ENCODE assay signal across 12 mouse cellular contexts in genomic region chr5:116083081-116083480, GRCm38 (mm10). TPM values are rescaled to one million over a fixed set of nuclear protein-coding genes. Genes with fewer than 3 reads are reported as not detected.
DNase-seq lines count a peak whose midpoint lies in the region; ATAC-seq and TF ChIP-seq lines count a peak whose summit lies in the region.
"Had no signal": no experiment of that assay in that cellular context is flagged by ENCODE, and none has a peak within 500 bp of the region (broad histone marks: within the 10 kb centered on the region; RNA-seq: fewer than 3 reads in every experiment).

Tmem233 (minus strand) TSS chr5:116083244.

- no peak for ATAC-seq in midbrain, embryonic 11.5 days (ENCODE audit: low FRiP score)
- no peak for ATAC-seq in lung, postnatal 0 days
- ATAC-seq in stomach, postnatal 0 days (ENCODE audit: low FRiP score, low TSS enrichment), result no peak
- no peak for ATAC-seq in inflammation-experienced regulatory T-cells, adult 6 months
- ATAC-seq: CD4-positive, CD25-positive, alpha-beta regulatory T cell, adult 4 months had no signal

- H3K9ac ChIP-seq in midbrain, embryonic 11.5 days (ENCODE audit: low read length), result no peak within 1 kb of the TSS
- no peak within 1 kb of the TSS for H3K9ac ChIP-seq in lung, postnatal 0 days (replicated peaks; ENCODE audit: low read depth)
- no peak within 1 kb of the TSS for H3K9ac ChIP-seq in stomach, postnatal 0 days (ENCODE audit: low read length)
- H3K9ac ChIP-seq: liver, embryonic 13.5 days had no signal

- peaks cover 10% of the 10 kb centered on the region for H3K4me1 ChIP-seq in heart, embryonic 10.5 days
- peaks cover 10% of the 10 kb centered on the region for H3K4me1 ChIP-seq in midbrain, embryonic 10.5 days
- H3K4me1 ChIP-seq in midbrain, embryonic 11.5 days (ENCODE audit: control insufficient read depth, insufficient read depth, low read length), result no peaks in the 10 kb centered on the region
- no peaks in the 10 kb centered on the region for H3K4me1 ChIP-seq in lung, postnatal 0 days (ENCODE audit: insufficient read depth, low read depth, low read length)
- no peaks in the 10 kb centered on the region for H3K4me1 ChIP-seq in stomach, postnatal 0 days (replicated peaks; ENCODE audit: control insufficient read depth, insufficient read depth)
- H3K4me1 ChIP-seq: liver, embryonic 13.5 days had no signal

- peak within 1 kb of the TSS; percentile 18; the same call in 1 of the 2 replicates for H3K4me3 ChIP-seq in heart, embryonic 10.5 days
- peak within 1 kb of the TSS; percentile 30 for H3K4me3 ChIP-seq in midbrain, embryonic 10.5 days
- no peak within 1 kb of the TSS for H3K4me3 ChIP-seq in midbrain, embryonic 11.5 days (ENCODE audit: low read depth, low read length)
- no peak within 1 kb of the TSS for H3K4me3 ChIP-seq in lung, postnatal 0 days (ENCODE audit: low read depth, low read length)
- no peak within 1 kb of the TSS for H3K4me3 ChIP-seq in stomach, postnatal 0 days (ENCODE audit: low read depth, low read length)
- H3K4me3 ChIP-seq: liver, embryonic 13.5 days had no signal

- H3K4me2 ChIP-seq in midbrain, embryonic 11.5 days, result no peak within 1 kb of the TSS
- H3K4me2 ChIP-seq in lung, postnatal 0 days (replicated peaks; ENCODE audit: low read depth, low read length), result 0 out of 2 replicates have a peak within 1 kb of the TSS, but pooled peaks have one; percentile 1
- no peak within 1 kb of the TSS for H3K4me2 ChIP-seq in stomach, postnatal 0 days (replicated peaks; ENCODE audit: low read depth)
- H3K4me2 ChIP-seq: liver, embryonic 13.5 days had no signal

- no peak for TF ChIP-seq CTCF in lung, postnatal 0 days (IDR thresholded peaks at IDR 0.05)
- TF ChIP-seq CTCF in stomach, postnatal 0 days (IDR thresholded peaks at IDR 0.05; ENCODE audit: low read depth), result no peak

- H3K9me3 ChIP-seq in heart, embryonic 10.5 days, result no peaks in the 10 kb centered on the region
- H3K9me3 ChIP-seq in midbrain, embryonic 10.5 days (replicated peaks), result no peaks in the 10 kb centered on the region
- no peaks in the 10 kb centered on the region for H3K9me3 ChIP-seq in midbrain, embryonic 11.5 days (ENCODE audit: control insufficient read depth, low read length)
- no peaks in the 10 kb centered on the region for H3K9me3 ChIP-seq in lung, postnatal 0 days (ENCODE audit: low read length)
- H3K9me3 ChIP-seq in stomach, postnatal 0 days (ENCODE audit: control insufficient read depth, low read length), result no peaks in the 10 kb centered on the region
- H3K9me3 ChIP-seq: liver, embryonic 13.5 days had no signal

- H3K36me3 ChIP-seq in heart, embryonic 10.5 days, result no peaks in the 10 kb centered on the region
- no peaks in the 10 kb centered on the region for H3K36me3 ChIP-seq in midbrain, embryonic 10.5 days
- H3K36me3 ChIP-seq in midbrain, embryonic 11.5 days (ENCODE audit: control insufficient read depth, insufficient read depth, low read length), result no peaks in the 10 kb centered on the region
- no peaks in the 10 kb centered on the region for H3K36me3 ChIP-seq in lung, postnatal 0 days (ENCODE audit: insufficient read depth, low read length)
- no peaks in the 10 kb centered on the region for H3K36me3 ChIP-seq in stomach, postnatal 0 days (ENCODE audit: control insufficient read depth, insufficient read depth, low read length)
- H3K36me3 ChIP-seq: liver, embryonic 13.5 days had no signal

- WGBS in heart, embryonic 10.5 days, result 12% methylated on average over 17 of the region's 17 CpGs
- 16% methylated on average over 17 of the region's 17 CpGs for WGBS in midbrain, embryonic 10.5 days
- whole genome bisulfite sequencing in midbrain, embryonic 11.5 days, result 12% methylated on average over 17 of the region's 17 CpGs
- 12% methylated on average over 17 of the region's 17 CpGs for WGBS in lung, postnatal 0 days
- 8% methylated on average over 17 of the region's 17 CpGs for WGBS in stomach, postnatal 0 days

- no peak for TF ChIP-seq EP300 in lung, postnatal 0 days (IDR thresholded peaks at IDR 0.05)
- no peak for TF ChIP-seq EP300 in stomach, postnatal 0 days (optimal IDR thresholded peaks at IDR 0.05)

- DNase-seq in heart, embryonic 10.5 days (ENCODE audit: low spot score), result no peak
- no peak for DNase-seq in heart, adult 9 months (ENCODE audit: low spot score in 2 of 2)
- peak; percentile 14 for DNase-seq in midbrain, embryonic 10.5 days (ENCODE audit: low spot score)
- DNase-seq in midbrain, embryonic 11.5 days (ENCODE audit: low spot score, missing footprints), result no peak
- DNase-seq in lung, postnatal 0 days (ENCODE audit: low spot score), result no peak
- DNase-seq in stomach, postnatal 0 days (ENCODE audit: low spot score), result no peak
- DNase-seq in Muller cell, postnatal 12 days (ENCODE audit: inconsistent ontology term), result no peak
- DNase-seq: liver, embryonic 13.5 days had no signal

- peaks cover 29% of the 10 kb centered on the region for H3K27me3 ChIP-seq in heart, embryonic 10.5 days (ENCODE audit: insufficient read depth, poor library complexity, severe bottlenecking)
- H3K27me3 ChIP-seq in midbrain, embryonic 10.5 days (ENCODE audit: low read depth, poor library complexity, severe bottlenecking), result peaks cover 25% of the 10 kb centered on the region
- H3K27me3 ChIP-seq in midbrain, embryonic 11.5 days (ENCODE audit: control insufficient read depth, insufficient read depth, low read length), result peaks cover 10% of the 10 kb centered on the region; the same call in 1 of the 2 replicates
- H3K27me3 ChIP-seq in lung, postnatal 0 days (replicated peaks; ENCODE audit: insufficient read depth, low read length), result 0 out of 2 replicates have a peak, but pooled peaks cover 6% of the 10 kb centered on the region
- no peaks in the 10 kb centered on the region; the same call in 1 of the 2 replicates for H3K27me3 ChIP-seq in stomach, postnatal 0 days (ENCODE audit: control insufficient read depth, insufficient read depth, low read length)

- H3K27ac ChIP-seq in heart, embryonic 10.5 days, result no peak within 1 kb of the TSS
- H3K27ac ChIP-seq in midbrain, embryonic 10.5 days (replicated peaks), result no peak within 1 kb of the TSS
- no peak within 1 kb of the TSS for H3K27ac ChIP-seq in midbrain, embryonic 11.5 days (ENCODE audit: low read depth, low read length)
- H3K27ac ChIP-seq in lung, postnatal 0 days (ENCODE audit: low read length), result no peak within 1 kb of the TSS
- no peak within 1 kb of the TSS for H3K27ac ChIP-seq in stomach, postnatal 0 days (replicated peaks)
- H3K27ac ChIP-seq: liver, embryonic 13.5 days had no signal

RNA-seq across cellular contexts. Expression of gene Tmem233, which starts in this region (rescaled TPM):
- polyA plus RNA-seq in heart, embryonic 10.5 days (2016; fragmentation: Nextera tagmentation; extraction: Ambion mirVana), result not detected in 2 replicates
- polyA plus RNA-seq in midbrain, embryonic 10.5 days (2016; fragmentation: Nextera tagmentation; extraction: Ambion mirVana), result not detected in 2 replicates
- not detected in 2 replicates for polyA plus RNA-seq in midbrain, embryonic 11.5 days (2014; fragmentation: Nextera tagmentation; extraction: Ambion mirVana)
- polyA plus RNA-seq in lung, postnatal 0 days (2015; fragmentation: Nextera tagmentation; extraction: Ambion mirVana), result 0.11 and 0.18 TPM in 2 replicates
- not detected in 2 replicates for polyA plus RNA-seq in stomach, postnatal 0 days (2015; fragmentation: Nextera tagmentation; extraction: Ambion mirVana)
- polyA plus RNA-seq in inflammation-experienced regulatory T-cells, adult 6 months (2017; shearing (Covaris generic)), result not detected
- polyA plus RNA-seq: CD4-positive, CD25-positive, alpha-beta regulatory T cell, adult 4 months; embryonic facial prominence, embryonic 11.5 days; intestine, embryonic 14.5 days; liver, embryonic 13.5 days had no signal

Comparison
In these comparisons a context has a peak if more than half of its experiments do, and no peak if none do; other contexts are left out.
1. Peak in DNase-seq and H3K4me3 ChIP-seq in midbrain, embryonic 10.5 days; RNA of the gene not detected or under 1 TPM.